Mouse (Mus musculus): Measurements from ENCODE around the gene Plch2.

GRCm38 (mm10) chr4:155033115-155033514, 23.5 kb downstream of the Plch2 start:
- TF ChIP-seq TAL1 (IDR thresholded peaks at IDR 0.05; ENCODE audit: low read length): no peak
- TF ChIP-seq GATA1 (IDR thresholded peaks at IDR 0.05; ENCODE audit: low read length): no peak

Data from erythroblast, embryonic 14.5 days (primary cell).